Mouse (Mus musculus): Measurements from ENCODE around the gene Uhrf1bp1. TPM values are rescaled to one million over a fixed set of nuclear protein-coding genes. Genes with fewer than 3 reads are reported as not detected.

Gene Uhrf1bp1
- total and polyA plus RNA-seq, 3 experiments = 5.3 to 19.4 (median 14.7) TPM

DNA sequence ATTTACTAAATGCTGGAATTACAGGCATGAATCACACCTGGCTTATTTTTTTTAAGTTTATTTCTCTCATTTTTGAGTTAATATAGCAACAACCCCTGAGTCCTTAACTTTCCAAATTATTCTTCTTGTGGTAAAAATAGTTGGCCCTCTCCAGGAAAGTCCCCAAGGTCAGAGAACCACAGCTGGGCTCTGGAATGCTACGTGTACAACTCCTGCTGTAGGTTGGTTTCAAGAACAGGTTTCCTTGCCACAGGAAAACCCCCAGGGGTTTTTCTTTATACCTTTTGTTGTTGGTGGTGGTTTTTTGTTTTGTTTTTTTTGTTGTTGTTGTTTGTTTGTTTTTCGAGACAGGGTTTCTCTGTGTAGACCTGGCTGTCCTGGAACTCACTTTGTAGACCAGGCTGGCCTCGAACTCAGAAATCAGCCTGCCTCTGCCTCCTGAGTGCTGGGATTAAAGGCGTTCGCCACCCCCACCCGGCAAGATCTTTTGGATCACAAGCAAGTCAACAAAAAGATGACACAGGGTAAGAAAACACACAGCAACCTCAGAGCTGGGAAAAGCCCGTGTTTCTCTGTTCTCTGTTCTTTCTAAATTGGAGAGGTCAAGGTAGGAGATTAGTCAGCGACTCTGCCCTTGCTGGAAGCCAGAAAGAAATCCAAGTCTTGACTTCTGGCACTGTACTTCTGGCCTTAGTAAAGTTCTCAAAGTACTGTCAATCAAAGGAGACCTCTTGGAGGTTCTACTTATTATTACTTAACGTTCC, 32.9 kb upstream of the Uhrf1bp1 start:
- intact Hi-C loops (cut with DNase I) = no loop called here
- no peak for DNase-seq
- WGBS = 81% methylated on average over 9 of the region's 9 CpGs

DNA sequence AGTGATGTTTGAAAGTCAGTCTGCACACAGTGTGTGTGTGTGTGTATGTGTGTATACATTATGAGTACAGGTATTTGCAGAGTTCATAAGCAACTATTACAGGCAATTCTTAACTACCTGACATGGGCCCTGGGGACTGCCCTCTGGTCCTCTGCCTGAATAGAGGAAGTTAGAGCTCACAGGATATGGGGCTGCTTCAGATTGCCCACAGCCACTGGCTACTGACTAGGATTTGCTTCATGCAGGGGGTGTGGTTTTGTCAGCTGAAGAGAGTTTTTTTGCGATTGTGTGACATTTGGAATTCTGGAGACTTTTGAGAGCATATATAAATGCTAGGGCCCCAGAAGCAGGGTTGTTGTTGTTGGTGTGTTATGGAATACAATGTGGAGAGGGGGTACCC, 31.3 kb upstream of the Uhrf1bp1 start:
- no peak for DNase-seq
- no peak overlapping the region for H3K4me3 ChIP-seq
- no peak overlapping the region for H3K9ac ChIP-seq (ENCODE audit: low read depth, low read length)
- peaks cover 9% of the 10 kb centered on the region for H3K4me1 ChIP-seq (ENCODE audit: control insufficient read depth, insufficient read depth, low read length)
- WGBS = 38% methylated on average over 1 of the region's 1 CpGs
- no peaks in the 10 kb centered on the region for H3K36me3 ChIP-seq (ENCODE audit: control insufficient read depth, insufficient read depth, low read length)
- intact Hi-C loops (cut with DNase I) = no loop called here
- no peak for TF ChIP-seq CTCF (IDR thresholded peaks at IDR 0.05)
- TF ChIP-seq POLR2A (IDR thresholded peaks at IDR 0.05; ENCODE audit: insufficient read depth, low read depth, low read length) = no peak
- TF ChIP-seq EP300 (IDR thresholded peaks at IDR 0.05; ENCODE audit: insufficient read depth, low read depth, low read length) = no peak
- H3K79me2 ChIP-seq (replicated peaks; ENCODE audit: control insufficient read depth, insufficient read depth, low read length) = no peaks in the 10 kb centered on the region
- H3K27me3 ChIP-seq (ENCODE audit: control insufficient read depth, insufficient read depth, low read length) = no peaks in the 10 kb centered on the region
- no peak overlapping the region for H3K27ac ChIP-seq

More for the DNA sequence above, 32.9 kb upstream of the Uhrf1bp1 start:
- Histone ChIP-seq H3K4me1 (ENCODE audit: control insufficient read depth, insufficient read depth, low read length) (peaks cover 16% of the 10 kb centered on the region), H3K9ac (ENCODE audit: low read depth, low read length) (no peak overlapping the region), H3K36me3 (ENCODE audit: control insufficient read depth, insufficient read depth, low read length) (no peaks in the 10 kb centered on the region; the same call in 1 of the 2 replicates), H3K79me2 (replicated peaks; ENCODE audit: control insufficient read depth, insufficient read depth, low read length) (peaks cover 2% of the 10 kb centered on the region), H3K27me3 (ENCODE audit: control insufficient read depth, insufficient read depth, low read length) (no peaks in the 10 kb centered on the region), H3K4me3 (no peak overlapping the region), H3K27ac (no peak overlapping the region)
- TF ChIP-seq CTCF (IDR thresholded peaks at IDR 0.05) (no peak), POLR2A (IDR thresholded peaks at IDR 0.05; ENCODE audit: insufficient read depth, low read depth, low read length) (no peak), EP300 (IDR thresholded peaks at IDR 0.05; ENCODE audit: insufficient read depth, low read depth, low read length) (no peak)

DNA sequence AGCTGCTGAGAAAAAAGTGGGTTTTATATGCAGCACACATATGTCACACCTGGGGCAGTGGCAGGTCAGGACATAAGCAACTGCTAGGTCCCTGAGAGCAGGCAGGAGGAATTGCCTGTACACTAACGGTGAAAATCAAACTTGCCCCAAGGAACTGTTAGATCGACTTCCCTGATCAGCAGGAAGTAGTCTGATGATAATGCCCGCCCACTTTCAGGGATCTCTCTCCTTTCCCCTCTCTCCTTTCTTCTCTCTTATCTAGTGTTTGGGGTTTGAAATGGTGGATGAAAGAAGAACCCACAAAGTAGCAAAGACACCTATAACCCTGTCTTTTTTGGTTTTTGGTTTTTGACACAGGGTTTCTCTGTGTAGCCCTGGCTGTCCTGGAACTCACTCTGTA, 30.7 kb upstream of the Uhrf1bp1 start:
- Histone ChIP-seq H3K4me1 (ENCODE audit: control insufficient read depth, insufficient read depth, low read length) (peaks cover 9% of the 10 kb centered on the region), H3K27me3 (ENCODE audit: control insufficient read depth, insufficient read depth, low read length) (no peaks in the 10 kb centered on the region), H3K9ac (ENCODE audit: low read depth, low read length) (no peak overlapping the region), H3K4me3 (no peak overlapping the region), H3K79me2 (replicated peaks; ENCODE audit: control insufficient read depth, insufficient read depth, low read length) (no peaks in the 10 kb centered on the region), H3K27ac (no peak overlapping the region), H3K36me3 (ENCODE audit: control insufficient read depth, insufficient read depth, low read length) (no peaks in the 10 kb centered on the region)
- DNase-seq = no peak
- intact Hi-C loops (cut with DNase I) = no loop called here
- 36% methylated on average over 3 of the region's 3 CpGs for WGBS
- no peak for TF ChIP-seq POLR2A (IDR thresholded peaks at IDR 0.05; ENCODE audit: insufficient read depth, low read depth, low read length)
- TF ChIP-seq CTCF (IDR thresholded peaks at IDR 0.05) = no peak
- TF ChIP-seq EP300 (IDR thresholded peaks at IDR 0.05; ENCODE audit: insufficient read depth, low read depth, low read length) = no peak

DNA sequence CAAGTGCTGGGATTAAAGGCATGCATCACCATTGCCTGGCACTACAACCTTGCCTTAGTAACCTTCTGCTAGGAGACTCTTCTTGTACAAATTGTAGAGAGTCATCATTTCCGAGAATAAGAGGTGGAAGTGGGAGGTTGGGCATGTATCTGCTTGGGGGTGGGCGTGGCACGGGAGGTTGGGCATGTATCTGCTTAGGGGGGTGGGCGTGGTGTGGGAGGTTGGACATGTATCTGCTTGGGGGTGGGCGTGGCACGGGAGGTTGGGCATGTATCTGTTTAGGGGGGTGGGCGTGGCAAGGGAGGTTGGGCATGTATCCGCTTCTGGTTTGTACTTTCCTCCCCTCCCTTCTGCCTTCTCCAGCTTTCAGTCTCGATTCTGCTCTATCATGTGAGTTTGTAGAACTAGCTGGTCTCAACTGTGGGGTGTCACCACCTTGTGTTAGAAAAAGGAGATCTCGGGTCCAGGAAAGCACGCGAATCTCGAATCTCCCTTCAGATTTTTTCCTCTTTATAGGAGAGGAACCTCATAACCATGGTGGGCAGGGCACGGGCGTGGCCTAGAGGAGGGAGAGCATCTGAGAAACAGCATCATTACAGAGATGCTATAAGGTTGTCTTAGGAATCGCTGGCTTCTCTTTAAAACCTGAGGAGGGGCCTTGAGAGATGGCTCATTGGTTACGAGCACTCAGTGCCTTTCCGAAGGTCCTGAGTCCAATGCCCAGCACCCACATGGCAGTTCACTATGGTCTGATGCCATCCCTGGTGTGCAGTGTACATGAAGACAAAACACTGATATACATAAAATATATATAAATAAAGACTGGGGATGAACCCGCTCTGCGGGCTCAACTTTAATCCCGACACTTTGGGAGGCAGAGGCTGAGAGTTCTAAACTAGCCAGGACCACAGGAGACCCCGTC, 30.0 kb upstream of the Uhrf1bp1 start:
- H3K27me3 ChIP-seq (ENCODE audit: control insufficient read depth, insufficient read depth, low read length) = no peaks in the 10 kb centered on the region
- no peak overlapping the region; the same call in 1 of the 2 replicates for H3K9ac ChIP-seq (ENCODE audit: low read depth, low read length)
- intact Hi-C loops (cut with DNase I) = no loop called here
- H3K36me3 ChIP-seq (ENCODE audit: control insufficient read depth, insufficient read depth, low read length) = no peaks in the 10 kb centered on the region
- WGBS = 3% methylated on average over 22 of the region's 22 CpGs
- DNase-seq = peak; percentile 48 to 77
- TF ChIP-seq POLR2A (IDR thresholded peaks at IDR 0.05; ENCODE audit: insufficient read depth, low read depth, low read length) = 0 out of 2 replicates have a peak, but pooled peaks have one; percentile 48
- TF ChIP-seq EP300 (IDR thresholded peaks at IDR 0.05; ENCODE audit: insufficient read depth, low read depth, low read length) = no peak
- no peak; the same call in 1 of the 2 replicates for TF ChIP-seq CTCF (IDR thresholded peaks at IDR 0.05)
- peaks cover 8% of the 10 kb centered on the region for H3K4me1 ChIP-seq (ENCODE audit: control insufficient read depth, insufficient read depth, low read length)
- H3K27ac ChIP-seq = peak overlapping the region; percentile 53
- peak overlapping the region; percentile 34 for H3K4me3 ChIP-seq
- no peaks in the 10 kb centered on the region for H3K79me2 ChIP-seq (replicated peaks; ENCODE audit: control insufficient read depth, insufficient read depth, low read length)

DNA sequence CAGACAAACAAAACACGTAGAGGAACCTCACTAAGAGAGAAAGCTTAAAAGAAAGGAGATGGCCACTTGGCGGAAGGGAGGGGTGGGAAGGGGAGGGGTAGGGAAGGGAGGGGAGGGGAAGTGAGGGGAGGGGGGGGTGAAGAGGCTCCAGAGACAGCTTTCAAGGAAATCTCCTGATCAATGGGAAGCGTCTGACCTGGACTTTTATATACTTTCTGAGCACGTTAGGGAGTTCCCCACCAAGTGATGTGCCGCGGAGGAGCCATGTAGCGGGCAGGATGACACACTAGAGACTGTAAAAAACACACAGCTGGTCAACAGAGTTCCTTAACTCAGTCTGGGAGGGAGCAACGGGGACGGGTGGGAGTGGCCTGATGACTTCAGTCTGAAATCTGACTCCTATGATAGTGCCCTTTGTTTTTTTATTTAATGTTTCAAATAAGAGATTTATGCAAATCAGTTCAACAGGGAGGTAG, 29.3 kb upstream of the Uhrf1bp1 start:
- DNase-seq = peak; percentile 56 to 60
- H3K27ac ChIP-seq = peak overlapping the region; percentile 53
- peak; percentile 63 for TF ChIP-seq POLR2A (IDR thresholded peaks at IDR 0.05; ENCODE audit: insufficient read depth, low read depth, low read length)
- TF ChIP-seq EP300 (IDR thresholded peaks at IDR 0.05; ENCODE audit: insufficient read depth, low read depth, low read length) = 0 out of 2 replicates have a peak, but pooled peaks have one; percentile 11
- TF ChIP-seq CTCF (IDR thresholded peaks at IDR 0.05) = no peak
- H3K4me1 ChIP-seq (ENCODE audit: control insufficient read depth, insufficient read depth, low read length) = peaks cover 7% of the 10 kb centered on the region
- intact Hi-C loops (cut with DNase I) = no loop called here
- no peaks in the 10 kb centered on the region for H3K27me3 ChIP-seq (ENCODE audit: control insufficient read depth, insufficient read depth, low read length)
- peak overlapping the region; percentile 67 for H3K9ac ChIP-seq (ENCODE audit: low read depth, low read length)
- 5% methylated on average over 9 of the region's 9 CpGs for WGBS
- H3K4me3 ChIP-seq = peak overlapping the region; percentile 9; the same call in 1 of the 2 replicates
- no peaks in the 10 kb centered on the region for H3K36me3 ChIP-seq (ENCODE audit: control insufficient read depth, insufficient read depth, low read length)
- no peaks in the 10 kb centered on the region for H3K79me2 ChIP-seq (replicated peaks; ENCODE audit: control insufficient read depth, insufficient read depth, low read length)
